Mouse (Mus musculus): Measurements from ENCODE around the gene Eva1b.

DNA sequence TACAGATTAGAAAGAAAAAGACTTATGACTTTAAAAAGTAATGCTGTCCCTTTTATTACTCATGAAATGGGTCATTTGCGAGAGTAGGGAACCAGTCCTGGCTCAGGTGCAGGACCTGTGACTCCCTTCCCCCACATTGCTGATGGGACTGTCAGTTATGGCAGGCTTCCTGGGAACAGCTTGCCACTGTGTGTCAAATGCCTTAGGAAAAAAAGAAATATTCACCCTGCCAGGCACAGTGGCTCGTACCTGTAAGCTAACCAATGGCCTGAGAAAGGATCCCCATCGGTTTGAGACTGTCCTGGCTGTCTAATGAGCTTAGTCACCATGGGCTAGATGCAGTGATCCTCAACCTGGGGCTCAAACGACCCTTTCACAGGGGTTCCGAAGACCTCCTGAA lies 27.5 kb upstream of the Eva1b start:
- TF ChIP-seq CTCF (conservative IDR thresholded peaks at IDR 0.05; ENCODE audit: insufficient read depth, insufficient read length, low read depth, low read length): no peak
- TF ChIP-seq POLR2A (IDR thresholded peaks at IDR 0.05; ENCODE audit: low read depth, low read length): no peak
